ENCODE assay signal across 11 mouse cellular contexts in genomic region chr1:87183998-87184750, GRCm38 (mm10). TPM values are rescaled to one million over a fixed set of nuclear protein-coding genes. Genes with fewer than 3 reads are reported as not detected.
DNase-seq lines count a peak whose midpoint lies in the region; ATAC-seq and TF ChIP-seq lines count a peak whose summit lies in the region.
"Had no signal": no experiment of that assay in that cellular context is flagged by ENCODE, and none has a peak within 500 bp of the region (broad histone marks: within the 10 kb centered on the region; RNA-seq: fewer than 3 reads in every experiment).

No protein-coding gene starts in this region.

- peak overlapping the region; percentile 32; the same call in 1 of the 2 replicates for H3K4me3 ChIP-seq in layer of hippocampus, adult 2 months
- H3K4me3 ChIP-seq in forebrain, embryonic 16.5 days (replicated peaks; ENCODE audit: low read length), result peak overlapping the region; percentile 19
- H3K4me3 ChIP-seq in midbrain, embryonic 16.5 days (ENCODE audit: low read depth, low read length), result peak overlapping the region; percentile 18; the same call in 1 of the 2 replicates
- H3K4me3 ChIP-seq: erythroblast, embryonic 14.5 days had no signal

- H3K27me3 ChIP-seq in forebrain, embryonic 16.5 days (replicated peaks; ENCODE audit: control insufficient read depth, insufficient read depth, low read length), result peaks cover 17% of the 10 kb centered on the region
- H3K27me3 ChIP-seq in midbrain, embryonic 16.5 days (ENCODE audit: control insufficient read depth, insufficient read depth, low read depth, low read length), result peaks cover 40% of the 10 kb centered on the region

- no peak overlapping the region for H3K27ac ChIP-seq in layer of hippocampus, adult 2 months
- H3K27ac ChIP-seq in forebrain, embryonic 16.5 days (ENCODE audit: low read length), result no peak overlapping the region
- no peak overlapping the region for H3K27ac ChIP-seq in midbrain, embryonic 16.5 days (ENCODE audit: low read length)

- TF ChIP-seq CTCF in layer of hippocampus, adult 2 months (conservative IDR thresholded peaks at IDR 0.05), result no peak

- 32% methylated on average over 15 of the region's 15 CpGs for WGBS in forebrain, embryonic 16.5 days
- WGBS in midbrain, embryonic 16.5 days, result 32% methylated on average over 15 of the region's 15 CpGs

- no peak for DNase-seq in layer of hippocampus, adult 2 months (ENCODE audit: low spot score in 2 of 2)
- DNase-seq in layer of hippocampus, adult 9-10 months (ENCODE audit: low spot score), result no peak
- peak; percentile 16 for DNase-seq in adipocyte (ENCODE audit: low spot score)
- DNase-seq in ovary, postnatal 14 days (ENCODE audit: low spot score), result no peak
- DNase-seq in lung, adult 18-20 months, result no peak

- H3K4me2 ChIP-seq in forebrain, embryonic 16.5 days (ENCODE audit: low read length), result peak overlapping the region; percentile 49
- H3K4me2 ChIP-seq in midbrain, embryonic 16.5 days (ENCODE audit: low read length), result peak overlapping the region; percentile 42

- H3K9ac ChIP-seq in forebrain, embryonic 16.5 days (replicated peaks; ENCODE audit: low read depth, low read length), result 0 out of 2 replicates have a peak overlapping the region, but pooled peaks have one; percentile 32
- no peak overlapping the region for H3K9ac ChIP-seq in midbrain, embryonic 16.5 days (ENCODE audit: low read depth, low read length)

- H3K36me3 ChIP-seq in forebrain, embryonic 16.5 days (ENCODE audit: control insufficient read depth, insufficient read depth), result no peaks in the 10 kb centered on the region
- H3K36me3 ChIP-seq in midbrain, embryonic 16.5 days (ENCODE audit: control insufficient read depth, insufficient read depth, low read length), result no peaks in the 10 kb centered on the region

- no peaks in the 10 kb centered on the region for H3K9me3 ChIP-seq in forebrain, embryonic 16.5 days (ENCODE audit: control insufficient read depth, low read length)
- H3K9me3 ChIP-seq in midbrain, embryonic 16.5 days (replicated peaks; ENCODE audit: control insufficient read depth, low read length, poor library complexity, severe bottlenecking), result no peaks in the 10 kb centered on the region

- peaks cover 20% of the 10 kb centered on the region for H3K4me1 ChIP-seq in forebrain, embryonic 16.5 days (replicated peaks; ENCODE audit: control insufficient read depth, insufficient read depth, low read length)
- H3K4me1 ChIP-seq in midbrain, embryonic 16.5 days (ENCODE audit: control insufficient read depth, insufficient read depth, low read length), result peaks cover 12% of the 10 kb centered on the region

- no peak for ATAC-seq in forebrain, embryonic 16.5 days
- 0 out of 2 replicates have a peak, but pooled peaks have one; percentile 18 for ATAC-seq in midbrain, embryonic 16.5 days

RNA-seq across cellular contexts. Expression of gene Prss56, which starts 1.1 kb away (rescaled TPM):
- total RNA-seq in layer of hippocampus, adult 2 months (2021), result under 1 TPM; 0.15 to 0.22 TPM
- 2.8 and 3.1 TPM in 2 replicates for polyA plus RNA-seq in forebrain, embryonic 16.5 days (2015; fragmentation: Nextera tagmentation; extraction: Ambion mirVana)
- polyA plus RNA-seq in midbrain, embryonic 16.5 days (2015; fragmentation: Nextera tagmentation; extraction: Ambion mirVana), result 0.34 TPM in 1 of 2 replicates, not detected in the other
- total RNA-seq: adrenal gland, adult 8-10 months; monocyte, adult 5-6 weeks had no signal
- polyA plus RNA-seq: erythroblast, embryonic 14.5 days; large intestine, adult 2 months had no signal

RNA-seq across cellular contexts. Expression of gene Chrnd, which starts 6.2 kb away (rescaled TPM):
- total RNA-seq in layer of hippocampus, adult 2 months (2021), result not detected
- polyA plus RNA-seq in forebrain, embryonic 16.5 days (2015; fragmentation: Nextera tagmentation; extraction: Ambion mirVana), result not detected in 2 replicates
- polyA plus RNA-seq in midbrain, embryonic 16.5 days (2015; fragmentation: Nextera tagmentation; extraction: Ambion mirVana), result not detected in 2 replicates
- total RNA-seq: adrenal gland, adult 8-10 months; monocyte, adult 5-6 weeks had no signal
- polyA plus RNA-seq: erythroblast, embryonic 14.5 days; large intestine, adult 2 months had no signal

RNA-seq across cellular contexts. Expression of gene Chrng, which starts 20.3 kb away (rescaled TPM):
- total RNA-seq in layer of hippocampus, adult 2 months (2021), result not detected
- not detected in 2 replicates for polyA plus RNA-seq in forebrain, embryonic 16.5 days (2015; fragmentation: Nextera tagmentation; extraction: Ambion mirVana)
- not detected in 2 replicates for polyA plus RNA-seq in midbrain, embryonic 16.5 days (2015; fragmentation: Nextera tagmentation; extraction: Ambion mirVana)
- total RNA-seq: adrenal gland, adult 8-10 months; monocyte, adult 5-6 weeks had no signal
- polyA plus RNA-seq: erythroblast, embryonic 14.5 days; large intestine, adult 2 months had no signal

RNA-seq across cellular contexts. Expression of gene Ecel1, which starts 27.9 kb away (rescaled TPM):
- 1 to 10 TPM; 1.6 TPM for total RNA-seq in layer of hippocampus, adult 2 months (2021)
- 13.4 and 25.3 TPM in 2 replicates for polyA plus RNA-seq in forebrain, embryonic 16.5 days (2015; fragmentation: Nextera tagmentation; extraction: Ambion mirVana)
- polyA plus RNA-seq in midbrain, embryonic 16.5 days (2015; fragmentation: Nextera tagmentation; extraction: Ambion mirVana), result 14.4 and 25.7 TPM in 2 replicates
- total RNA-seq: monocyte, adult 5-6 weeks had no signal
- polyA plus RNA-seq: erythroblast, embryonic 14.5 days had no signal

RNA-seq across cellular contexts. Expression of gene Eif4e2, which starts 29.5 kb away (rescaled TPM):
- 10 to 100 TPM; 55.6 to 55.8 TPM for total RNA-seq in layer of hippocampus, adult 2 months (2021)
- polyA plus RNA-seq in forebrain, embryonic 16.5 days (2015; fragmentation: Nextera tagmentation; extraction: Ambion mirVana), result 88.1 and 93.6 TPM in 2 replicates
- polyA plus RNA-seq in midbrain, embryonic 16.5 days (2015; fragmentation: Nextera tagmentation; extraction: Ambion mirVana), result 86.6 and 92.5 TPM in 2 replicates
